Comparison of ENCODE assay signal across 8 mouse cellular contexts in the genomic region with DNA sequence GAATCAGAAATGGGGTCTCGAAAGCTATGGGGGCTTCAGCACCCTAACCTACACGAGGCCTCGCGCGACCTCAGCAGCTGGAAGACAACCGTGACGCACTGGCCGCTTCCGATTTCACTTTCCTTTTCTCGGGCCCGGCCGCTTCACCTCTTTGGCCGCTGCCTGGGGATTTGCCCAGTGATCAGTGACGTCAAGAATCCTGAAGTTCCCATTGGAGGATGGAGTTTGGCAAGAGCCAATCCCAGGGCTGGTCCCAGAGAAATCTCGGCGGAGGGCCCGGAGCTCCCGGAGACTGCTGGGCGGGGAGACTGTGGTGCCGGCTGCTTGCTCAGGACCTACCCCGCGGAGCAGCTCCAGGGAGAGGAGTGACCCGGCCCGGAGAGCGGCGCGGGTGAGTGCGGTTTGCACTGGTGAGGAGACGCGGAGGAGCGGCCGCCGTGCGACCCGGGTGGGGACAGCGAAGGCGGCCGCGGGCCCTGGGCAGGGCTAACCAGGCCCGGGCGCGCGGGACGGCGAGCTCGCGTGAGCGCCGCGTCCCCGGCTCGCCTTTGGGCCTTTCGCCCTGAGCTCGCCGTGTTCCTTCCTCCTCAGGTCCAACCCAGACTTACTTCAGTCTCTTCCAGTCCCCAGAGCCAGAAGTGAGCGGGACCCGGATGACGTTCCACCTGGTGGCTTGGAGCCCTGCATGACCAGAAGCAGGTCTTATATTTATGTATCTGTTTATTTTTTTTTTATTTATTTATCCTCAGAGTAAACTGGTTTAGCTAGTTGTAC. TPM values are rescaled to one million over a fixed set of nuclear protein-coding genes. Genes with fewer than 3 reads are reported as not detected.
DNase-seq lines count a peak whose midpoint lies in the region; ATAC-seq and TF ChIP-seq lines count a peak whose summit lies in the region.

A gene (plus strand): TSS at position 261 of the 774 bp plus-strand sequence.

- H3K4me2 ChIP-seq in heart, embryonic 11.5 days, result peak within 1 kb of the TSS; percentile 69
- peak within 1 kb of the TSS; percentile 70 for H3K4me2 ChIP-seq in kidney, embryonic 16.5 days (replicated peaks; ENCODE audit: low read depth, low read length)
- H3K4me2 ChIP-seq in myocyte (ENCODE audit: low read depth), result peak within 1 kb of the TSS; percentile 97

- H3K36me3 ChIP-seq in C2C12 (ENCODE audit: control insufficient read depth, insufficient read depth), result no peaks in the 10 kb centered on the region
- H3K36me3 ChIP-seq in erythroblast, embryonic 14.5 days (ENCODE audit: control insufficient read depth), result peaks cover 2% of the 10 kb centered on the region
- no peaks in the 10 kb centered on the region for H3K36me3 ChIP-seq in heart, embryonic 11.5 days (ENCODE audit: control insufficient read depth, insufficient read depth, low read length)
- no peaks in the 10 kb centered on the region for H3K36me3 ChIP-seq in kidney, embryonic 16.5 days (ENCODE audit: insufficient read depth, low read length)
- no peaks in the 10 kb centered on the region for H3K36me3 ChIP-seq in liver, adult 2 months (ENCODE audit: control insufficient read depth, insufficient read depth, low read length)
- H3K36me3 ChIP-seq in myocyte (ENCODE audit: control insufficient read depth, insufficient read depth), result no peaks in the 10 kb centered on the region
- 0 out of 2 replicates have a peak, but pooled peaks cover 2% of the 10 kb centered on the region for H3K36me3 ChIP-seq in splenic B cell, adult 2 months (ENCODE audit: control insufficient read depth, insufficient read depth, low read length, poor library complexity, severe bottlenecking)

- DNase-seq in brain, embryonic 14.5 days (ENCODE audit: low read depth), result peak; percentile 98
- DNase-seq in liver, adult 2 months (ENCODE audit: extremely low read depth, low read depth, low spot score), result peak; percentile 94
- peak; percentile 99 for DNase-seq in splenic B cell, adult 2 months (ENCODE audit: low read depth, low spot score)

- peaks cover 17% of the 10 kb centered on the region for H3K79me2 ChIP-seq in C2C12 (ENCODE audit: control insufficient read depth, insufficient read depth)
- H3K79me2 ChIP-seq in liver, adult 2 months (ENCODE audit: control insufficient read depth, insufficient read depth, low read length), result peaks cover 13% of the 10 kb centered on the region
- H3K79me2 ChIP-seq in myocyte (ENCODE audit: control insufficient read depth, insufficient read depth), result peaks cover 5% of the 10 kb centered on the region

- under 1% methylated on average over 44 of the region's 58 CpGs for WGBS in heart, embryonic 11.5 days (ENCODE audit: insufficient replicate concordance)
- under 1% methylated on average over 50 of the region's 58 CpGs for WGBS in kidney, embryonic 16.5 days
- under 1% methylated on average over 58 of the region's 58 CpGs for WGBS in liver, adult 2 months

- peak within 1 kb of the TSS; percentile 96 for H3K27ac ChIP-seq in heart, embryonic 11.5 days (ENCODE audit: low read depth, low read length)
- peak within 1 kb of the TSS; percentile 96 for H3K27ac ChIP-seq in kidney, embryonic 16.5 days (ENCODE audit: low read length)
- H3K27ac ChIP-seq in liver, adult 2 months (replicated peaks; ENCODE audit: insufficient read depth, low read depth, low read length), result peak within 1 kb of the TSS; percentile 93

- no peaks in the 10 kb centered on the region for H3K9me3 ChIP-seq in erythroblast, embryonic 14.5 days (ENCODE audit: control insufficient read depth, low read length)
- no peaks in the 10 kb centered on the region for H3K9me3 ChIP-seq in heart, embryonic 11.5 days (replicated peaks; ENCODE audit: control insufficient read depth, low read length)
- H3K9me3 ChIP-seq in kidney, embryonic 16.5 days (ENCODE audit: low read length), result no peaks in the 10 kb centered on the region

- H3K4me3 ChIP-seq in C2C12 (ENCODE audit: insufficient read depth, poor library complexity, severe bottlenecking) (peak within 1 kb of the TSS; percentile 61), myocyte (peak within 1 kb of the TSS; percentile 45)
- peak within 1 kb of the TSS; percentile 84 for H3K4me3 ChIP-seq in erythroblast, embryonic 14.5 days (replicated peaks)
- H3K4me3 ChIP-seq in heart, embryonic 11.5 days (ENCODE audit: low read depth, low read length), result peak within 1 kb of the TSS; percentile 80
- H3K4me3 ChIP-seq in kidney, embryonic 16.5 days (ENCODE audit: low read length), result peak within 1 kb of the TSS; percentile 78
- peak within 1 kb of the TSS; percentile 81 for H3K4me3 ChIP-seq in liver, adult 2 months (ENCODE audit: insufficient read depth, low read depth, low read length)

- H3K27me3 ChIP-seq in C2C12 (ENCODE audit: control insufficient read depth, insufficient read depth, insufficient read length), result peaks cover 3% of the 10 kb centered on the region
- H3K27me3 ChIP-seq in erythroblast, embryonic 14.5 days (ENCODE audit: control insufficient read depth), result peaks cover 15% of the 10 kb centered on the region
- no peaks in the 10 kb centered on the region for H3K27me3 ChIP-seq in heart, embryonic 11.5 days (ENCODE audit: control insufficient read depth, insufficient read depth, low read length)
- H3K27me3 ChIP-seq in kidney, embryonic 16.5 days (ENCODE audit: insufficient read depth, low read length), result no peaks in the 10 kb centered on the region
- no peaks in the 10 kb centered on the region for H3K27me3 ChIP-seq in liver, adult 2 months (ENCODE audit: control insufficient read depth, insufficient read depth, low read length)
- H3K27me3 ChIP-seq in myocyte (ENCODE audit: control insufficient read depth, insufficient read depth, insufficient read length), result peaks cover 5% of the 10 kb centered on the region
- no peaks in the 10 kb centered on the region for H3K27me3 ChIP-seq in splenic B cell, adult 2 months (ENCODE audit: control insufficient read depth, insufficient read depth, low read length, poor library complexity, severe bottlenecking)

- peaks cover 5% of the 10 kb centered on the region for H3K79me3 ChIP-seq in C2C12 (ENCODE audit: low read depth)

- peak within 1 kb of the TSS; percentile 89 for H3K9ac ChIP-seq in heart, embryonic 11.5 days (ENCODE audit: low read depth, low read length)
- H3K9ac ChIP-seq in kidney, embryonic 16.5 days (replicated peaks; ENCODE audit: low read length), result peak within 1 kb of the TSS; percentile 92
- H3K9ac ChIP-seq in liver, adult 2 months (ENCODE audit: low read depth, low read length), result peak within 1 kb of the TSS; percentile 91

- peaks cover 32% of the 10 kb centered on the region for H3K4me1 ChIP-seq in erythroblast, embryonic 14.5 days (ENCODE audit: control insufficient read depth)
- H3K4me1 ChIP-seq in heart, embryonic 11.5 days (ENCODE audit: control insufficient read depth, insufficient read depth, low read length), result peaks cover 7% of the 10 kb centered on the region; the same call in 1 of the 2 replicates
- H3K4me1 ChIP-seq in kidney, embryonic 16.5 days (ENCODE audit: insufficient read depth, low read length), result peaks cover 14% of the 10 kb centered on the region; the same call in 1 of the 2 replicates
- H3K4me1 ChIP-seq in liver, adult 2 months (ENCODE audit: control insufficient read depth, insufficient read depth, low read length), result peaks cover 5% of the 10 kb centered on the region

- H3ac ChIP-seq in C2C12 (ENCODE audit: control insufficient read depth, insufficient read length, low read depth), result peak within 1 kb of the TSS; percentile 66
- peak within 1 kb of the TSS; percentile 87 for H3ac ChIP-seq in myocyte (ENCODE audit: control insufficient read depth, insufficient read length)

- ATAC-seq in heart, embryonic 11.5 days (replicated peaks; ENCODE audit: insufficient number of reproducible peaks, low FRiP score, low TSS enrichment), result peak; percentile 98
- peak; percentile 99 for ATAC-seq in kidney, embryonic 16.5 days (ENCODE audit: low FRiP score, low TSS enrichment)

- TF ChIP-seq POLR2A in brain, embryonic 14.5 days (IDR thresholded peaks at IDR 0.05; ENCODE audit: borderline replicate concordance, extremely low read depth, insufficient read depth, insufficient read length, poor library complexity, severe bottlenecking), result peak; percentile 77; the same call in 1 of the 2 replicates
- TF ChIP-seq POLR2A in liver, adult 2 months (IDR thresholded peaks at IDR 0.05; ENCODE audit: extremely low read depth, insufficient read depth, low read length), result peak; percentile 91
- TF ChIP-seq POLR2A in myocyte (IDR thresholded peaks at IDR 0.05; ENCODE audit: insufficient read length, low read depth), result peak; percentile 78

- no peak for TF ChIP-seq CTCF in C2C12 (IDR thresholded peaks at IDR 0.05; ENCODE audit: control insufficient read depth, insufficient read depth, insufficient read length)
- TF ChIP-seq CTCF in brain, embryonic 14.5 days (IDR thresholded peaks at IDR 0.05; ENCODE audit: borderline replicate concordance, extremely low read depth, insufficient read depth, insufficient read length), result no peak
- no peak for TF ChIP-seq CTCF in liver, adult 2 months (IDR thresholded peaks at IDR 0.05; ENCODE audit: low read depth, low read length)

TF ChIP-seq in C2C12, 6 proteins besides CTCF, POLR2A, EP300 and RAD21:
- no peak for TF ChIP-seq CEBPB (IDR thresholded peaks at IDR 0.05; ENCODE audit: low read depth)
- no peak for TF ChIP-seq USF1 (IDR thresholded peaks at IDR 0.05; ENCODE audit: low read depth)
- no peak for TF ChIP-seq FOSL1 (IDR thresholded peaks at IDR 0.05; ENCODE audit: insufficient read depth, low read length, poor library complexity, severe bottlenecking)

TF ChIP-seq in myocyte, 11 proteins besides CTCF, POLR2A, EP300 and RAD21 (continues in another document):
- TF ChIP-seq POLR2AphosphoS2 (IDR thresholded peaks at IDR 0.05; ENCODE audit: insufficient read length, low read depth) (peak; percentile 30), REST (IDR thresholded peaks at IDR 0.05; ENCODE audit: insufficient read depth, insufficient read length) (no peak), SRF (IDR thresholded peaks at IDR 0.05; ENCODE audit: control insufficient read depth, insufficient read length, low read depth) (no peak), MAX (IDR thresholded peaks at IDR 0.05; ENCODE audit: low read depth) (no peak), TCF12 (IDR thresholded peaks at IDR 0.05; ENCODE audit: insufficient read depth, poor library complexity, severe bottlenecking) (no peak), TCF3 (IDR thresholded peaks at IDR 0.05; ENCODE audit: insufficient read length, low read depth) (no peak), MYOD1 (IDR thresholded peaks at IDR 0.05; ENCODE audit: control insufficient read depth in 1 of 3, insufficient read length in 2 of 3, low read depth in 2 of 3) (peak in 2 of 3 experiments; percentile 23 to 42)

RNA-seq across cellular contexts. Expression of the gene that starts here (rescaled TPM):
- polyA plus RNA-seq in C2C12 (2012; fragmentation: generic; extraction: Trizol) (15.0 TPM), myocyte (2012; fragmentation: generic; extraction: Trizol) (17.1 TPM)
- polyA plus RNA-seq in brain, embryonic 14.5 days (2012; rRNA removed), result 25.3 and 33.7 TPM in 2 replicates
- polyA plus RNA-seq in erythroblast, embryonic 14.5 days (2012), result 2.5 and 2.7 TPM in 2 replicates
- polyA plus RNA-seq in heart, embryonic 11.5 days (2014; fragmentation: Nextera tagmentation; extraction: Ambion mirVana), result 21.4 and 21.9 TPM in 2 replicates
- 41.7 and 45.8 TPM in 2 replicates for polyA plus RNA-seq in kidney, embryonic 16.5 days (2015; fragmentation: Nextera tagmentation; extraction: Ambion mirVana)
- total RNA-seq in liver, adult 2 months (2014; rRNA removed), result 13.5 and 14.0 TPM in 2 replicates
- 25.8 and 27.0 TPM in 2 replicates for polyA plus RNA-seq in liver, adult 2 months (2012; rRNA removed)

Comparison
In these comparisons a context has a peak if more than half of its experiments do, and no peak if none do; other contexts are left out.
1. Peak in every context shown above with its lines: DNase-seq, ATAC-seq, H3K4me3 ChIP-seq and H3K27ac ChIP-seq.